Mouse (Mus musculus) thymus, postnatal 25 days (tissue): ENCODE results near the gene Trpm8.

Experiments
- DNase-seq: peaks from one replicate; pipeline ENCODE4 v3.0.0; 2022

Gene Trpm8

GRCm38 (mm10) chr1:88366881-88367644 is 89.6 kb downstream of the Trpm8 start:
- DNase-seq: no peak

- DNase-seq: no peak
These were observed 101.0 kb downstream of the Trpm8 start for GRCm38 (mm10) chr1:88378446-88378845.

- DNase-seq: no peak
These were observed 114.2 kb downstream of the Trpm8 start for GRCm38 (mm10) chr1:88391632-88392031.

- DNase-seq: no peak
These were observed 115.9 kb downstream of the Trpm8 start for GRCm38 (mm10) chr1:88393321-88393720.

- DNase-seq: no peak
These were observed 125.9 kb downstream of the Trpm8 start for GRCm38 (mm10) chr1:88403378-88403777.

- DNase-seq: no peak
These were observed 128.8 kb downstream of the Trpm8 start for GRCm38 (mm10) chr1:88406078-88406806.

GRCm38 (mm10) chr1:88406807-88407198 is 129.3 kb downstream of the Trpm8 start, which contains the start of gene Spp2:
Gene Spp2, plus strand, starts transcription at chr1:88406961.
- DNase-seq: no peak

GRCm38 (mm10) chr1:88408340-88408739 is 130.9 kb downstream of the Trpm8 start:
- DNase-seq: no peak

- DNase-seq: no peak
These were observed 134.6 kb downstream of the Trpm8 start for GRCm38 (mm10) chr1:88412013-88412412.

GRCm38 (mm10) chr1:88418943-88419342 is 141.5 kb downstream of the Trpm8 start:
- no peak for DNase-seq

- no peak for DNase-seq
These were observed 144.6 kb downstream of the Trpm8 start for GRCm38 (mm10) chr1:88422045-88422444.

GRCm38 (mm10) chr1:88422846-88423395 is 145.5 kb downstream of the Trpm8 start:
- DNase-seq: no peak

GRCm38 (mm10) chr1:88424602-88425252 is 147.3 kb downstream of the Trpm8 start:
- peak; percentile 79 for DNase-seq

GRCm38 (mm10) chr1:88427987-88428741 is 150.7 kb downstream of the Trpm8 start:
- no peak for DNase-seq

- DNase-seq: no peak
These were observed 152.0 kb downstream of the Trpm8 start for GRCm38 (mm10) chr1:88429413-88429812.

- DNase-seq: no peak
These were observed 153.8 kb downstream of the Trpm8 start for GRCm38 (mm10) chr1:88431262-88431661.

GRCm38 (mm10) chr1:88432601-88433000 is 155.1 kb downstream of the Trpm8 start:
- no peak for DNase-seq

GRCm38 (mm10) chr1:88433096-88433883 is 155.8 kb downstream of the Trpm8 start:
- DNase-seq: no peak

GRCm38 (mm10) chr1:88434057-88434456 is 156.6 kb downstream of the Trpm8 start:
- DNase-seq: no peak

- no peak for DNase-seq
These were observed 160.0 kb downstream of the Trpm8 start for GRCm38 (mm10) chr1:88437206-88438126.
